Mouse (Mus musculus): ENCODE data around the gene Prss42. TPM values are rescaled to one million over a fixed set of nuclear protein-coding genes. Genes with fewer than 3 reads are reported as not detected.

The Prss42 gene
- polyA plus RNA-seq (2014; fragmentation: Illumina TruSeq; extraction: RNeasy Lipid Tissue Mini Kit (QIAGEN cat#74804); ENCODE audit: low read depth, low replicate concordance): 1.1 TPM

DNA sequence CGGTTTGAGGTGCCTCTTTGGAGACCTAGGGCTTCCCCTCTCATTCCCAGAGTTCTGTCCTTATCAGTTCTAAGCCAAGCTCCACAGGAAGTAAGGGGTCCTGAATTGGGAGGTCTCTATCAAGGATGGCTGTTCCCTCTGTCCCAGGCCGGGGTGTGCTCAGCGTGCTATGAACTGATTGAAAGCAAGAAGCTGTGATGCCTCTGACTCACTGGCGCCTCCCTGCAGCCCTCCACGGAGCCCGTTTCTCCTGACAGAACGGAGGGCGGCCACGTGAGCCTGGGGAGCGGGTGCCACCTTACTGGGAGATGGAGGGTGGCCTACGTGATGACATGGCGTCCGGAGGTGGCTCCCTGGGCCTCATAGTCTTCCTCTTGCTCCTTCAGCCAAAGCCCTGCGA is at the start of gene Prss42:
Gene Prss42 (plus strand): TSS at position 301 of the 400 bp plus-strand sequence.

DNA sequence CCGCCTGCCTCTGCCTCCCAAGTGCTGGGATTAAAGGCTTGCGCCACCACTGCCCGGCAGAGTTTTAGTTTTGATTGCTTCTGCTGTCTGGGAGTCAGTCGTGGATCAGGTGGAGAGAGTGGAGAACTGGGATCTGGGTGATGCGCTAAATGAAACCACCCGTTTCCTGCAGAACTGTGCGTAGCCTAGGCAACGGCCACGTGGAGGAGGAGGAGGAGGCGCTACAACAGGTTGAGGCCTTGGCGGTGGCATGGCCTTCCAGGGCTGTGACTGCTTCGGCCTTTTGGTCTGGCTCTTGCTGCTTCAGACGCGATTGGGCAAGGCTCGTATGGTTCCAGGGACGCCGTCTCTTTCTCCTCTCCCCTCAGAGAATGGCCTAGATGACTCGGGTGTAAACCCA is 15.8 kb downstream of the Prss42 start, which contains the start of gene Prss44:
Gene Prss44 (plus strand): TSS at position 206 of the 400 bp plus-strand sequence.

DNA sequence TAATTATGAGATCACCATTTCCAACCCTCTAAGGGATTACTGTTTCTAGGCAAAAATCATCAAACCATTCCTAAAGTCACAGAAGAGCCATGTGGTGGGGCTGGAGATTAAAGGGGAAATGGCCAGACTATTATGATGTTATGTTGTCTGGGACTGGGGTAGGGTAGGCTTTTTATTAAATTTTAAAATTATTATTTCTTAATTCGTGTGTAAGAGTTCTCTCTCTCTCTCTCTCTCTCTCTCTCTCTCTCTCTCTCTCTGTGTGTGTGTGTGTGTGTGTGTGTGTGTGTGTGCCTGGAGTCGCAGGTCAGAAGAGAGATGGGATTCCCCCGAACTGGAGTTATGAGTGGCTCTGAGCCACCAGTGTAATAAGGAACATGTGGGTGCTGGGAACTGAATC is 28.4 kb downstream of the Prss42 start, which contains the start of gene Prss43:
Gene Prss43 (plus strand): TSS at position 301 of the 400 bp plus-strand sequence.

DNA sequence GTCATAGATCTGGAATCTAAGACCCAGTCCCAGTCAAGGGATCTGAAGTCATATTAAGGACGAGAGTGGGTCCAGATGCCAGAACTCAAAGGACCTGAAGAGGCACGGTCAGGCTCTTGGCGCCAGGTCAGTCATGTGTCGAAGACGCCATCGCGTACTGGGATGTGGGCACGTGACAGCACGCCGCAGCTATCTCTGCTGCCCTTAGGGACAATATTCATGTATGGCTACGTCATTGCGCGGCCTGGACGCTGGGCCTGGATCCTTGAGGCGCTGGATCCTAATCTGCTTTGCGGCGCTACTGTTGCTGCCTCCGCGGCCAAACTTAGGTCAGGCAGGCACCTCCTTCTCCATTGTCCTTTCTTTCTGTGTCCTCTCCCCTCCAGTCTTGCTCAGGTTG is 36.4 kb downstream of the Prss42 start, which contains the start of gene Prss45:
Gene Prss45 (plus strand): TSS at position 178 of the 400 bp plus-strand sequence.

DNA sequence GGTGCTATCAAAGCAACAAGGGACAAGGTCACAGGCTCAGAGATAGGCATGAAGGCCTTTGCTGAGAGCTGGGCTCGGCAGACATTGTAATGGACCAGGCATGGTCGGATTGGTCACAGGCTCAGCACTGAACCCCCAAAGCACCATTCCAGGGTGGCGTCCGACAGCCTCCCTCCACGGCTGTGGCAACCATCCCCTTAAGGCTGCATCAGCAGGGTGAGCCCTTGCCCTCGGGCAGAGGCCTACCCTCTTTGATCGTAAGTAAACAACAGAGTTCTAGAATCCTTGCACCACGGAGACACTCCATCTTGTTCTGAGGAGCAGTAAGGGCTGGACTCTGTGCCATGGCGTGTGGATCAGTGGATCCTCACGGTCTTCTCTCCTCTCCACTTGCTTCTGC is 46.2 kb downstream of the Prss42 start, which contains the start of gene Prss46:
Gene Prss46 (plus strand): TSS at position 301 of the 400 bp plus-strand sequence.

Other genes with a start within 250 kb of the Prss42 start
- 11.8 TPM for gene Nradd, start 173.7 kb upstream of the Prss42 start, polyA plus RNA-seq (2014; fragmentation: Illumina TruSeq; extraction: RNeasy Lipid Tissue Mini Kit (QIAGEN cat#74804); ENCODE audit: low read depth, low replicate concordance)
- gene Nbeal2, start 144.0 kb upstream of the Prss42 start, polyA plus RNA-seq (2014; fragmentation: Illumina TruSeq; extraction: RNeasy Lipid Tissue Mini Kit (QIAGEN cat#74804); ENCODE audit: low read depth, low replicate concordance): 10.3 TPM
- 64.3 TPM for gene Ccdc12, start 141.7 kb upstream of the Prss42 start, polyA plus RNA-seq (2014; fragmentation: Illumina TruSeq; extraction: RNeasy Lipid Tissue Mini Kit (QIAGEN cat#74804); ENCODE audit: low read depth, low replicate concordance)
- gene Myl3, start 56.3 kb upstream of the Prss42 start, polyA plus RNA-seq (2014; fragmentation: Illumina TruSeq; extraction: RNeasy Lipid Tissue Mini Kit (QIAGEN cat#74804); ENCODE audit: low read depth, low replicate concordance): not detected
- gene Pth1r, start 51.0 kb upstream of the Prss42 start, polyA plus RNA-seq (2014; fragmentation: Illumina TruSeq; extraction: RNeasy Lipid Tissue Mini Kit (QIAGEN cat#74804); ENCODE audit: low read depth, low replicate concordance): 6.6 TPM
- gene Prss44, start 15.8 kb downstream of the Prss42 start, polyA plus RNA-seq (2014; fragmentation: Illumina TruSeq; extraction: RNeasy Lipid Tissue Mini Kit (QIAGEN cat#74804); ENCODE audit: low read depth, low replicate concordance): 0.50 TPM
- gene Prss43, start 28.5 kb downstream of the Prss42 start, polyA plus RNA-seq (2014; fragmentation: Illumina TruSeq; extraction: RNeasy Lipid Tissue Mini Kit (QIAGEN cat#74804); ENCODE audit: low read depth, low replicate concordance): 0.55 TPM
- gene Prss45, start 36.4 kb downstream of the Prss42 start, polyA plus RNA-seq (2014; fragmentation: Illumina TruSeq; extraction: RNeasy Lipid Tissue Mini Kit (QIAGEN cat#74804); ENCODE audit: low read depth, low replicate concordance): 0.77 TPM
- 1.9 TPM for gene Prss46, start 46.3 kb downstream of the Prss42 start, polyA plus RNA-seq (2014; fragmentation: Illumina TruSeq; extraction: RNeasy Lipid Tissue Mini Kit (QIAGEN cat#74804); ENCODE audit: low read depth, low replicate concordance)
- gene Prss50, start 59.8 kb downstream of the Prss42 start, polyA plus RNA-seq (2014; fragmentation: Illumina TruSeq; extraction: RNeasy Lipid Tissue Mini Kit (QIAGEN cat#74804); ENCODE audit: low read depth, low replicate concordance): 0.56 TPM
- 15.2 TPM for gene Als2cl, start 81.7 kb downstream of the Prss42 start, polyA plus RNA-seq (2014; fragmentation: Illumina TruSeq; extraction: RNeasy Lipid Tissue Mini Kit (QIAGEN cat#74804); ENCODE audit: low read depth, low replicate concordance)
- gene Tmie, start 81.9 kb downstream of the Prss42 start, polyA plus RNA-seq (2014; fragmentation: Illumina TruSeq; extraction: RNeasy Lipid Tissue Mini Kit (QIAGEN cat#74804); ENCODE audit: low read depth, low replicate concordance): 1.6 TPM
- not detected for gene Fam240a, start 118.7 kb downstream of the Prss42 start, polyA plus RNA-seq (2014; fragmentation: Illumina TruSeq; extraction: RNeasy Lipid Tissue Mini Kit (QIAGEN cat#74804); ENCODE audit: low read depth, low replicate concordance)
- gene Tdgf1, start 148.0 kb downstream of the Prss42 start, polyA plus RNA-seq (2014; fragmentation: Illumina TruSeq; extraction: RNeasy Lipid Tissue Mini Kit (QIAGEN cat#74804); ENCODE audit: low read depth, low replicate concordance): 0.15 TPM
- not detected for gene Lrrc2, start 153.4 kb downstream of the Prss42 start, polyA plus RNA-seq (2014; fragmentation: Illumina TruSeq; extraction: RNeasy Lipid Tissue Mini Kit (QIAGEN cat#74804); ENCODE audit: low read depth, low replicate concordance)
- gene Rtp3, start 192.4 kb downstream of the Prss42 start, polyA plus RNA-seq (2014; fragmentation: Illumina TruSeq; extraction: RNeasy Lipid Tissue Mini Kit (QIAGEN cat#74804); ENCODE audit: low read depth, low replicate concordance): 2.5 TPM
- gene Ltf, start 221.1 kb downstream of the Prss42 start, polyA plus RNA-seq (2014; fragmentation: Illumina TruSeq; extraction: RNeasy Lipid Tissue Mini Kit (QIAGEN cat#74804); ENCODE audit: low read depth, low replicate concordance): 108 TPM